Mouse (Mus musculus) neural tube, embryonic 11.5 days (tissue): ENCODE results near the gene Olfr967. TPM values are rescaled to one million over a fixed set of nuclear protein-coding genes. Genes with fewer than 3 reads are reported as not detected.

Experiments
- ATAC-seq: fragments of 200-750 bp; cut with Nextera tagmentation; 2 replicates; pipeline ENCODE4 v1.8.0; 2017; ENCODE audit warnings: moderate number of reproducible peaks, mild to moderate bottlenecking, moderate TSS enrichment, moderate library complexity; ENCODE audit not compliant: insufficient read depth, low FRiP score, low TSS enrichment
- DNase-seq: peaks from one replicate; pipeline ENCODE4 v3.0.0-alpha.2; 2015; ENCODE audit warnings: low spot score
- H3K27ac ChIP-seq: fragments of 300-500 bp; sonication (generic); 2 replicates; pipeline ENCODE4 v1.5.1; 2014; ENCODE audit warnings: low read depth, mild to moderate bottlenecking, low read length
- H3K27me3 ChIP-seq: fragments of 300-500 bp; sonication (generic); 2 replicates; pipeline ENCODE4 v1.6.1; 2014; ENCODE audit warnings: mild to moderate bottlenecking, low read length, mixed read lengths; ENCODE audit not compliant: control insufficient read depth, insufficient read depth
- H3K36me3 ChIP-seq: fragments of 300-500 bp; sonication (generic); 2 replicates; pipeline ENCODE4 v1.6.1; 2014; ENCODE audit warnings: mild to moderate bottlenecking, low read length, moderate library complexity, mixed read lengths; ENCODE audit not compliant: control insufficient read depth, insufficient read depth
- H3K4me1 ChIP-seq: fragments of 300-500 bp; sonication (generic); 2 replicates; pipeline ENCODE4 v1.6.1; 2014; ENCODE audit warnings: low read length, mixed read lengths; ENCODE audit not compliant: control insufficient read depth, insufficient read depth
- H3K4me2 ChIP-seq: fragments of 300-500 bp; sonication (generic); 2 replicates; pipeline ENCODE4 v1.6.1; 2014; ENCODE audit warnings: low read depth, mild to moderate bottlenecking, moderate library complexity
- H3K4me3 ChIP-seq: fragments of 300-500 bp; sonication (generic); 2 replicates; pipeline ENCODE4 v1.5.1; 2014; ENCODE audit warnings: low read depth, low read length
- H3K9ac ChIP-seq: fragments of 300-500 bp; sonication (generic); 2 replicates; pipeline ENCODE4 v1.6.1; 2014; ENCODE audit warnings: mild to moderate bottlenecking, low read length
- H3K9me3 ChIP-seq: fragments of 300-500 bp; sonication (generic); 2 replicates; pipeline ENCODE4 v1.6.1; 2016; ENCODE audit warnings: low read length; ENCODE audit not compliant: control insufficient read depth
- WGBS: fragments of 180-500 bp; shearing (Covaris S2); extraction: QIAGEN DNeasy Blood & Tissue Kit; methylation state at CpG from one replicate; pipeline ENCODE4 v1.1.7; 2014; 5-methylcytosine and 5-hydroxymethylcytosine counted together
- polyA plus RNA-seq: library from polyadenylated mRNA; unstranded; fragments of >200 nt; fragmentation: Nextera tagmentation; extraction: Ambion mirVana; gene quantifications from 2 replicates; pipeline ENCODE4 v1.2.1, GENCODE M21; 2014

Olfr967 gene
- polyA plus RNA-seq, 1 experiment from 2014 or later, result not detected

DNA sequence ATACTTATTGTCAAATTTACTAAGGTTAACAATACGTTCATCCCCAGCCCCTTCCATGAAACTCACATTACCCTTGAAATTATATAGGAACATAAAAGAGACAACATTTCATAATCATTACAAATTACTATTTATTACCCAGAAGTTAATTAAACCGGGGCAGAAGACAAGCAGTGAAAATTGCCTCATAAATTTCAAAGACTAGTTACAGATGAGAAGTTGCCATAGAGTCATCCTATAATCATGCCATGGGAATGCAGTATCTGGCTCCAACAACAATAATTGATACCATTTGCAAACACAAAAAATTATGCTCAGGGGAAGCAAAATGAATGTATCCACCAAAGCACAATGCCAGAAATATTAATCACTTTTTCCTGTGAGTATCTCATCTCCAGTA, 44.5 kb downstream of the Olfr967 start, which contains the start of gene Olfr969:
Gene Olfr969 (plus strand): TSS at position 388 of the 400 bp plus-strand sequence.
- WGBS, result 71% methylated on average over 2 of the region's 2 CpGs

More for the DNA sequence above, 44.5 kb downstream of the Olfr967 start, which contains the start of gene Olfr969:
- ATAC-seq, result no peak
- DNase-seq, result no peak
- H3K27me3 ChIP-seq, result no peaks in the 10 kb centered on the region
- H3K9ac ChIP-seq, result no peak within 1 kb of the TSS
- H3K4me3 ChIP-seq, result no peak within 1 kb of the TSS
- no peak within 1 kb of the TSS for H3K4me2 ChIP-seq
- no peak within 1 kb of the TSS for H3K27ac ChIP-seq
- H3K36me3 ChIP-seq, result no peaks in the 10 kb centered on the region
- no peaks in the 10 kb centered on the region for H3K9me3 ChIP-seq
- no peaks in the 10 kb centered on the region for H3K4me1 ChIP-seq

Other genes with a start within 250 kb of the Olfr967 start
- gene Olfr957, start 230.4 kb upstream of the Olfr967 start, polyA plus RNA-seq, result not detected in 2 replicates
- gene Olfr958, start 192.2 kb upstream of the Olfr967 start, polyA plus RNA-seq, result not detected in 2 replicates
- not detected in 2 replicates for gene Olfr959, start 170.7 kb upstream of the Olfr967 start, polyA plus RNA-seq
- gene AW551984, start 141.8 kb upstream of the Olfr967 start, polyA plus RNA-seq, result 19.5 and 22.8 TPM in 2 replicates
- 0.08 TPM in 1 of 2 replicates, not detected in the other for gene Olfr148, start 135.6 kb upstream of the Olfr967 start, polyA plus RNA-seq
- not detected in 2 replicates for gene Olfr960, start 124.9 kb upstream of the Olfr967 start, polyA plus RNA-seq
- gene Olfr961, start 101.2 kb upstream of the Olfr967 start, polyA plus RNA-seq, result not detected in 2 replicates
- gene Olfr963, start 79.0 kb upstream of the Olfr967 start, polyA plus RNA-seq, result not detected in 2 replicates
- gene Olfr149, start 39.1 kb upstream of the Olfr967 start, polyA plus RNA-seq, result not detected in 2 replicates
- not detected in 2 replicates for gene Olfr965, start 34.9 kb upstream of the Olfr967 start, polyA plus RNA-seq
- gene Olfr150, start 15.3 kb upstream of the Olfr967 start, polyA plus RNA-seq, result not detected in 2 replicates
- gene Olfr968, start 37.0 kb downstream of the Olfr967 start, polyA plus RNA-seq, result not detected in 2 replicates
- gene Olfr969, start 44.7 kb downstream of the Olfr967 start, polyA plus RNA-seq, result not detected in 2 replicates
- gene Olfr970, start 62.6 kb downstream of the Olfr967 start, polyA plus RNA-seq, result not detected in 2 replicates
- not detected in 2 replicates for gene Olfr971, start 90.6 kb downstream of the Olfr967 start, polyA plus RNA-seq
- gene Olfr972, start 120.2 kb downstream of the Olfr967 start, polyA plus RNA-seq, result not detected in 2 replicates
- gene Olfr229, start 161.1 kb downstream of the Olfr967 start, polyA plus RNA-seq, result not detected in 2 replicates
- gene Olfr974, start 191.3 kb downstream of the Olfr967 start, polyA plus RNA-seq, result not detected in 2 replicates
- gene Olfr975, start 205.8 kb downstream of the Olfr967 start, polyA plus RNA-seq, result not detected in 2 replicates
- not detected in 2 replicates for gene Olfr976, start 214.9 kb downstream of the Olfr967 start, polyA plus RNA-seq
- gene Olfr978, start 245.9 kb downstream of the Olfr967 start, polyA plus RNA-seq, result not detected in 2 replicates